Mouse (Mus musculus): ENCODE measurements at regions not wholly inside any gene's neighbourhood (a gene's known extent, or its start where the extent isn't known, plus 50 kb on each side); places are given as distances from the start of the nearest gene placed in this dataset.

- no peaks in the 10 kb centered on the region for H3K9me3 ChIP-seq
Measured at GRCm38 (mm10) chr1:18727259-18727658, 375.6 kb upstream of the Tfap2d start.

GRCm38 (mm10) chr1:18758347-18759129 lies 344.3 kb upstream of the Tfap2d start:
- Histone ChIP-seq H3K4me3 (replicated peaks) (no peak overlapping the region), H3K27ac (no peak overlapping the region), H3K9ac (no peak overlapping the region), H3K9me3 (no peaks in the 10 kb centered on the region), H3K4me1 (no peaks in the 10 kb centered on the region), H3K36me3 (replicated peaks) (no peaks in the 10 kb centered on the region), H3K4me2 (no peak overlapping the region), H3K27me3 (no peaks in the 10 kb centered on the region)
- WGBS, result 65% methylated on average over 3 of the region's 3 CpGs
- ATAC-seq (ENCODE audit: low FRiP score), result peak; percentile 53; the same call in 1 of the 2 replicates

More at GRCm38 (mm10) chr1:18727259-18727658, 375.6 kb upstream of the Tfap2d start:
- WGBS, result 95% methylated on average over 3 of the region's 3 CpGs
- no peak overlapping the region for H3K27ac ChIP-seq
- no peak overlapping the region for H3K9ac ChIP-seq
- H3K27me3 ChIP-seq, result no peaks in the 10 kb centered on the region
- H3K4me2 ChIP-seq, result no peak overlapping the region
- no peaks in the 10 kb centered on the region for H3K4me1 ChIP-seq
- H3K36me3 ChIP-seq (replicated peaks), result no peaks in the 10 kb centered on the region
- no peak overlapping the region for H3K4me3 ChIP-seq (replicated peaks)
- ATAC-seq (ENCODE audit: low FRiP score), result no peak

GRCm38 (mm10) chr1:18793639-18794038 lies 309.2 kb upstream of the Tfap2d start:
- H3K4me1 ChIP-seq, result no peaks in the 10 kb centered on the region
- ATAC-seq (ENCODE audit: low FRiP score), result no peak
- 59% methylated on average over 1 of the region's 1 CpGs for WGBS
- no peaks in the 10 kb centered on the region for H3K27me3 ChIP-seq
- H3K9me3 ChIP-seq, result no peaks in the 10 kb centered on the region
- H3K4me2 ChIP-seq, result no peak overlapping the region
- H3K27ac ChIP-seq, result no peak overlapping the region
- H3K4me3 ChIP-seq (replicated peaks), result no peak overlapping the region
- no peak overlapping the region for H3K9ac ChIP-seq
- no peaks in the 10 kb centered on the region for H3K36me3 ChIP-seq (replicated peaks)
